Mouse (Mus musculus): ENCODE measurements around the gene Farp1.

The Farp1 gene

GRCm38 (mm10) chr14:121318382-121318781, 283.4 kb downstream of the Farp1 start:
- DNase-seq, result no peak

GRCm38 (mm10) chr14:121322150-121322549, 287.1 kb downstream of the Farp1 start:
- DNase-seq, result no peak

GRCm38 (mm10) chr14:121322641-121323040, 287.6 kb downstream of the Farp1 start:
- peak; percentile 59 for DNase-seq

GRCm38 (mm10) chr14:121324521-121325330, 289.7 kb downstream of the Farp1 start:
- DNase-seq, result peak; percentile 21

GRCm38 (mm10) chr14:121326432-121326831, 291.4 kb downstream of the Farp1 start:
- no peak for DNase-seq

GRCm38 (mm10) chr14:121328878-121329277, 293.9 kb downstream of the Farp1 start:
- no peak for DNase-seq

- DNase-seq, result no peak
Observed at GRCm38 (mm10) chr14:121329401-121330089, 294.5 kb downstream of the Farp1 start.

GRCm38 (mm10) chr14:121330090-121330408, 295.0 kb downstream of the Farp1 start:
- no peak for DNase-seq
